Mouse (Mus musculus): ENCODE data around the gene Snx18.

- TF ChIP-seq CTCF (IDR thresholded peaks at IDR 0.05; ENCODE audit: low read depth) (no peak), EP300 (optimal IDR thresholded peaks at IDR 0.05) (no peak)
These were observed 950 bp downstream of the Snx18 start for GRCm38 (mm10) chr13:113617338-113617890.

All from stomach, postnatal 0 days (tissue).